Mouse (Mus musculus): ENCODE measurements at regions not wholly inside any gene's neighbourhood (a gene's known extent, or its start where the extent isn't known, plus 50 kb on each side); places are given as distances from the start of the nearest gene placed in this dataset.

GRCm38 (mm10) chr8:53958548-53958947 lies 118.9 kb upstream of the Vegfc start:
- no peak for TF ChIP-seq CTCF (IDR thresholded peaks at IDR 0.05; ENCODE audit: low read depth, low read length)
- TF ChIP-seq POLR2A (IDR thresholded peaks at IDR 0.05; ENCODE audit: extremely low read depth, insufficient read depth, low read length) = no peak
